Mouse (Mus musculus): Measurements from ENCODE around the gene Scgb1b30. TPM values are rescaled to one million over a fixed set of nuclear protein-coding genes. Genes with fewer than 3 reads are reported as not detected.

Scgb1b30 gene
- not detected for polyA plus RNA-seq (2017; shearing (Covaris generic))

DNA sequence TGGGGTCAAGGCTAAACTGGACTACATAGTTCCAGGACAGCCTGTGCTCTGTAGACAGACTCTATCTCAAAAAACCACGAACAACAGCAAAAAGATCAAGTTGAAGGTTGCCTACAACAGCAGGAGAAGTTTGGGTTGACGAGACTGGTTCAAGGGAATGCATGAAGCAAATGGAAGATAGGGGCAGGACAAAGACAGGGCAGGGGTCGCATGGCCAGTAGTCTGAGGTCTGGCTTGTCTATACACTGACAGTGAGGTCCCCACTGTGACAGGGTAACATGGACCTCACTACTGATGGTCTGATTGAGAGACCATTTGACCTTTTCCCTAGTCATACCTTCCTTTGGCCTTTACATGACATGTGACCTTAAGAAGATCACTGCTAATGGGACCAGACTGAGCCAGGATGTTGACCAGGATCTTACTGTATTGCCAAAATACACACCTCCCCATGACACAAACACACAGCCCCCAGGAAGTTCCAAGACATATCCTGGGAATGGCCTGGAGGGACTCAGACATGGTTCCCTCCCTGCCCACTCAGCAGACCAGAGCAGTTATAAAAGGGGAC, at the start of gene Scgb1b30:
Gene Scgb1b30 (plus strand): TSS at position 521 of the 571 bp plus-strand sequence.

GRCm38 (mm10) chr7:34133117-34133762, 38.0 kb downstream of the Scgb1b30 start, which contains the start of gene Wtip:
Gene Wtip, minus strand, starts transcription at chr7:34133268.

Other genes with a start within 250 kb of the Scgb1b30 start
- not detected for gene Scgb2b26, start 150.4 kb upstream of the Scgb1b30 start, polyA plus RNA-seq (2017; shearing (Covaris generic))
- gene Scgb2b27, start 81.5 kb upstream of the Scgb1b30 start, polyA plus RNA-seq (2017; shearing (Covaris generic)), result not detected
- gene Scgb1b27, start 73.9 kb upstream of the Scgb1b30 start, polyA plus RNA-seq (2017; shearing (Covaris generic)), result not detected
- gene Wtip, start 37.8 kb downstream of the Scgb1b30 start, polyA plus RNA-seq (2017; shearing (Covaris generic)), result not detected
- gene Uba2, start 74.2 kb downstream of the Scgb1b30 start, polyA plus RNA-seq (2017; shearing (Covaris generic)), result 103 TPM
- 34.6 TPM for gene Pdcd2l, start 101.2 kb downstream of the Scgb1b30 start, polyA plus RNA-seq (2017; shearing (Covaris generic))
- gene Gpi1, start 134.9 kb downstream of the Scgb1b30 start, polyA plus RNA-seq (2017; shearing (Covaris generic)), result 230 TPM
- gene Gm6096, start 155.6 kb downstream of the Scgb1b30 start, polyA plus RNA-seq (2017; shearing (Covaris generic)), result not detected
- 32.9 TPM for gene 4931406P16Rik, start 218.1 kb downstream of the Scgb1b30 start, polyA plus RNA-seq (2017; shearing (Covaris generic))

All from effector memory CD4-positive, alpha-beta T cell, adult 7 months (primary cell).